Mouse (Mus musculus) thymus, postnatal 0 days (tissue): ENCODE data around the gene Hpn. TPM values are rescaled to one million over a fixed set of nuclear protein-coding genes. Genes with fewer than 3 reads are reported as not detected.

Experiments used
- DNase-seq: peaks from one replicate; pipeline ENCODE4 v3.0.0-alpha.2; 2015; ENCODE audit warnings: low spot score
- polyA plus RNA-seq: library from polyadenylated mRNA; unstranded; fragments of >200 nt; fragmentation: Nextera tagmentation; extraction: Ambion mirVana; gene quantifications from 2 replicates; pipeline ENCODE4 v1.2.1, GENCODE M21; 2015

Hpn gene
- polyA plus RNA-seq, result 2.0 and 2.6 TPM in 2 replicates

- DNase-seq, result no peak
These were observed at the start of gene Hpn for GRCm38 (mm10) chr7:31115182-31115581. Gene Hpn (minus strand): TSS chr7:31115290.

GRCm38 (mm10) chr7:31164748-31165147 is 49.7 kb upstream of the Hpn start:
- peak; percentile 52 for DNase-seq

- no peak for DNase-seq
These were observed 48.8 kb upstream of the Hpn start for GRCm38 (mm10) chr7:31163666-31164577.

GRCm38 (mm10) chr7:31162324-31162723 is 47.2 kb upstream of the Hpn start:
- no peak for DNase-seq

- DNase-seq, result no peak
These were observed 46.7 kb upstream of the Hpn start for GRCm38 (mm10) chr7:31161831-31162230.

GRCm38 (mm10) chr7:31161246-31161645 is 46.2 kb upstream of the Hpn start:
- no peak for DNase-seq

GRCm38 (mm10) chr7:31160763-31161162 is 45.7 kb upstream of the Hpn start:
- no peak for DNase-seq

- DNase-seq, result peak; percentile 81
These were observed 41.2 kb upstream of the Hpn start for GRCm38 (mm10) chr7:31156034-31156928.

- peak; percentile 37 for DNase-seq
These were observed 40.4 kb upstream of the Hpn start, which contains the start of gene Gramd1a for GRCm38 (mm10) chr7:31155296-31156033. Gene Gramd1a (minus strand): TSS chr7:31155896.

- peak; percentile 79 for DNase-seq
These were observed 38.6 kb upstream of the Hpn start for GRCm38 (mm10) chr7:31153536-31154320.

GRCm38 (mm10) chr7:31151301-31152241 is 36.5 kb upstream of the Hpn start:
- DNase-seq, result peak; percentile 66

GRCm38 (mm10) chr7:31150566-31151300 is 35.6 kb upstream of the Hpn start:
- DNase-seq, result peak; percentile 77

- peak; percentile 68 for DNase-seq
These were observed 34.9 kb upstream of the Hpn start for GRCm38 (mm10) chr7:31149751-31150565.

- DNase-seq, result no peak
These were observed 34.2 kb upstream of the Hpn start for GRCm38 (mm10) chr7:31149271-31149670.

GRCm38 (mm10) chr7:31148756-31149155 is 33.7 kb upstream of the Hpn start:
- DNase-seq, result no peak

- no peak for DNase-seq
These were observed 33.0 kb upstream of the Hpn start for GRCm38 (mm10) chr7:31148086-31148485.

- DNase-seq, result no peak
These were observed 30.6 kb upstream of the Hpn start for GRCm38 (mm10) chr7:31145596-31146160.
